Mouse (Mus musculus) heart, embryonic 13.5 days (tissue): ENCODE measurements at regions not wholly inside any gene's neighbourhood (a gene's known extent, or its start where the extent isn't known, plus 50 kb on each side); places are given as distances from the start of the nearest gene placed in this dataset.

Experiments used
- ATAC-seq: fragments of 200-750 bp; cut with Nextera tagmentation; 2 replicates; pipeline ENCODE4 v1.8.0; 2017; ENCODE audit warnings: moderate TSS enrichment; ENCODE audit not compliant: insufficient number of reproducible peaks, low FRiP score, low TSS enrichment; ENCODE audit errors: extremely low read depth
- H3K27ac ChIP-seq: fragments of 300-500 bp; sonication (generic); replicated peaks from 2 replicates; pipeline ENCODE4 v1.5.1; 2015; ENCODE audit warnings: moderate library complexity, mild to moderate bottlenecking, inconsistent platforms
- H3K27me3 ChIP-seq: fragments of 300-500 bp; sonication (generic); replicated peaks from 2 replicates; pipeline ENCODE4 v1.6.1; 2015; ENCODE audit warnings: mild to moderate bottlenecking, inconsistent platforms
- H3K36me3 ChIP-seq: fragments of 300-500 bp; sonication (generic); 2 replicates; pipeline ENCODE4 v1.6.1; 2015; ENCODE audit warnings: mild to moderate bottlenecking, inconsistent platforms
- H3K4me1 ChIP-seq: fragments of 300-500 bp; sonication (generic); 2 replicates; pipeline ENCODE4 v1.6.1; 2015; ENCODE audit warnings: inconsistent platforms
- H3K4me2 ChIP-seq: fragments of 300-500 bp; sonication (generic); 2 replicates; pipeline ENCODE4 v1.6.1; 2015; ENCODE audit warnings: inconsistent platforms, mild to moderate bottlenecking, moderate library complexity
- H3K4me3 ChIP-seq: fragments of 300-500 bp; sonication (generic); 2 replicates; pipeline ENCODE4 v1.5.1; 2015; ENCODE audit warnings: moderate library complexity, mild to moderate bottlenecking, inconsistent platforms
- H3K9ac ChIP-seq: fragments of 300-500 bp; sonication (generic); 2 replicates; pipeline ENCODE4 v1.6.1; 2015; ENCODE audit warnings: inconsistent platforms, mild to moderate bottlenecking, moderate library complexity
- H3K9me3 ChIP-seq: fragments of 300-500 bp; sonication (generic); 2 replicates; pipeline ENCODE4 v1.6.1; 2016; ENCODE audit warnings: inconsistent platforms
- WGBS: fragments of 180-500 bp; shearing (Covaris S2); methylation state at CpG from one replicate; pipeline ENCODE4 v1.1.7; 2015; ENCODE audit warnings: mixed read lengths; 5-methylcytosine and 5-hydroxymethylcytosine counted together

DNA sequence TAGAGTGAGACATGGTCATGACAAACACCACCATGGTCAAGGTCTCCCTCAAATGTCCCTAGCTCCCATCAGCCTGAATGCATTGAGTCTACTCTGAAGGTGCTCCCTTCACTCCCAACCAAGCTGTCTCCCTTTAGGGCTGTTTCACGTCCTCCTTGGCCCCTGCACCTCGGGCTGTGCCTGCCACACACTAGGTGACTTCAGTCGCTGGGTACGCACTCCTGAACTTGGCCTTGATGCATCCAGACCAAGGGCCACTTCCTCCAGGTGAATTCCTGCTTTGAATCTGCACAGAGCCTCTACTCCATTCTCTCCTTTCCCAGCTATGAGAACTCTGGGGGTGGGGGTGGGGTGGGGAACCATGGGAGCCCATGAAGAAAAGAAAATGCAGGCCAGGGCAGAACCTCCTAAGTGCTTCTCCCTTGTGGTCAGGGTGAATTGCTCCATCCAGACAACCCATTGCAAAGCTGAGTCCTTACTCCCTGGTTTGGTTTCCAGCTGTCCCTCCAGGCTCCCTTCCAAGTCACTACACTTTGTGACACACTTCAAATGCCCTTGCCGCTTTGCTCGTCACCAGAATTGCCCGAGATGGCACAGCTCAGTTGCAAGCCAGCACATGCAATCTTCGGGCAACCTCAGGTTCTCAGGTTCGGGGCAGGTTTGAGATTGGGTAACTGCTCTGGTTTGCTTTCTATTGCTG is 65.3 kb upstream of the 1700021F07Rik start:
- 79% methylated on average over 9 of the region's 9 CpGs for WGBS
- H3K9ac ChIP-seq: no peak overlapping the region

DNA sequence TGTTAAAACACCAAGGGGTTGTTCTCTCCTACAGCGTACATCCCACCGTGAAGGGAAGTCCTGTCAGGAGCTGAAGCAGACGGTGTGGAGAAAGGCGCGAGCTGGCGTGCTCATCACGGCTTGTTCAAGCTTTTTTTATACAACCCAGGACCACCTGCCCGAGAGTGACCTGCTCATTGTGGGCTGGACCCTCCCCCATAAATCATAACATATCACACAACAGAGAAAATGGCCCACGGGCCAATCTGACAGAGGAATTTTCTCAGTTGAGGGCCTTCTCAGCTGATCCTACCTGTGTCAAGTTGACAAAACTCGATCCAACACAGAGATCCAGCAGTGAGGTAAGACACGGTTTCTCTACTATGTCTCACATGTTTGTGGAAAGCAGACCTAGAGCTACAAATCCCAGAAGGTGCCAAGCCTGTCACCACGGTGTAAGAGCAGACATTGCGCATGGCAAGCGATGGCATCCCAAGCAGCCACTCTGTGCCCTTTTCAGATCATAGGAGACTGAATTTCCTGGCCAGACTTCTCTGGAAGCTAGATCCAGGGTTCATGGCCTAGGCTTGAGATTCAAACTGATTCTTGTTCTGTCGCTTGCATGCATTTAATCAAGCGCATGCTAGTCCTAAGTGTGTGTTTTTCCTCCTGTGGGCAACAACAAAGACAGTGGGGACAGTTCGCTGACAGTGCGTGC is 64.6 kb upstream of the 1700021F07Rik start:
- 86% methylated on average over 18 of the region's 18 CpGs for WGBS
- Histone ChIP-seq H3K27ac (no peak overlapping the region), H3K9ac (no peak overlapping the region), H3K4me3 (no peak overlapping the region), H3K4me2 (no peak overlapping the region), H3K4me1 (no peaks in the 10 kb centered on the region), H3K9me3 (peaks cover 16% of the 10 kb centered on the region; the same call in 1 of the 2 replicates), H3K27me3 (no peaks in the 10 kb centered on the region), H3K36me3 (no peaks in the 10 kb centered on the region)
- no peak for ATAC-seq

More for the DNA sequence above, 65.3 kb upstream of the 1700021F07Rik start:
- H3K27ac ChIP-seq: no peak overlapping the region
- H3K36me3 ChIP-seq: no peaks in the 10 kb centered on the region
- no peak for ATAC-seq
- no peaks in the 10 kb centered on the region for H3K4me1 ChIP-seq
- no peak overlapping the region for H3K4me3 ChIP-seq
- peaks cover 15% of the 10 kb centered on the region; the same call in 1 of the 2 replicates for H3K9me3 ChIP-seq
- H3K4me2 ChIP-seq: no peak overlapping the region
- no peaks in the 10 kb centered on the region for H3K27me3 ChIP-seq

DNA sequence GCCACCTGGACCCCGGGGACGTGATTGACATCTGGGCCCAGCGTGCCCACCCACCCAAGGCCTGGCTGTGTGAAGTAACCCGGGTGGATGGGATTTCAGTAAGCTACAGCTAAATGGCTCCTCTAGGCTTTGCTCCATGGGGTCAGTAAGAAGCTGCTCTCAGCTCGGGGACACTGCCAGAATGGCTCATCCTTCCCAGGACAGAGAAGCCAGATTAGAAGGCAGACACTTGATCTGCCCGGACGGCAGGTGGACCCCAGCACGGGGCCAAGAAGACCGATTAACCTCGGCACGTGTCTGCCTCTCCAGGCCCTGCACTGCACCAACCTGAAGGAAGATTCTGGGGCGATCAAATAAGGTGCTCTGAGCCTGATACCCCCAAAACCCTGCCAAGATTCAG is 63.5 kb upstream of the 1700021F07Rik start:
- H3K27me3 ChIP-seq: no peaks in the 10 kb centered on the region
- no peaks in the 10 kb centered on the region for H3K36me3 ChIP-seq
- 0 out of 2 replicates have a peak, but pooled peaks cover 10% of the 10 kb centered on the region for H3K9me3 ChIP-seq
- 76% methylated on average over 12 of the region's 12 CpGs for WGBS
- H3K27ac ChIP-seq: no peak overlapping the region
- H3K4me3 ChIP-seq: no peak overlapping the region
- H3K4me2 ChIP-seq: no peak overlapping the region
- H3K9ac ChIP-seq: no peak overlapping the region
- no peak for ATAC-seq
- no peaks in the 10 kb centered on the region for H3K4me1 ChIP-seq

DNA sequence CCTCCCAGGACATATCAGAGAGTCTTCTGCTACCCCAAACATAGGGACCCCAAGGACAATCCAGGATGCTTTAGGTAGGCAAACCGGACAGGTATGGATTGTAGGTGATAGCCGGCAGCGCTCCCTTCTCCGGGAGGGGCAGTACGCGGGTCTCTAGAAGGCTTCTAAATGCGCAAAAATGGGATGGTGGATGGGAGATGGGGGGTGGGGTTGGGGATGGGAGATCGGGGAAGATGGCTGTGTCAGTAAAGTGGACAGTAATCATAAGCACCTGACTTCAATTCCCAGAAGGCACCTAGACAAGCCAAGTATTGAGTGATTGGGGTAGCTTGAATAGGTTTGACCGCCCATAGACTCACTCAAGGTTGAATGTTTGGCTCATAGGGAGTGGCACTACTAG is 59.1 kb upstream of the 1700021F07Rik start:
- no peaks in the 10 kb centered on the region for H3K36me3 ChIP-seq
- no peak overlapping the region for H3K9ac ChIP-seq
- no peak overlapping the region for H3K4me3 ChIP-seq
- no peak for ATAC-seq
- no peaks in the 10 kb centered on the region for H3K27me3 ChIP-seq
- no peak overlapping the region for H3K4me2 ChIP-seq
- WGBS: 86% methylated on average over 9 of the region's 9 CpGs
- 0 out of 2 replicates have a peak, but pooled peaks cover 4% of the 10 kb centered on the region for H3K9me3 ChIP-seq
- no peaks in the 10 kb centered on the region for H3K4me1 ChIP-seq
- H3K27ac ChIP-seq: no peak overlapping the region

DNA sequence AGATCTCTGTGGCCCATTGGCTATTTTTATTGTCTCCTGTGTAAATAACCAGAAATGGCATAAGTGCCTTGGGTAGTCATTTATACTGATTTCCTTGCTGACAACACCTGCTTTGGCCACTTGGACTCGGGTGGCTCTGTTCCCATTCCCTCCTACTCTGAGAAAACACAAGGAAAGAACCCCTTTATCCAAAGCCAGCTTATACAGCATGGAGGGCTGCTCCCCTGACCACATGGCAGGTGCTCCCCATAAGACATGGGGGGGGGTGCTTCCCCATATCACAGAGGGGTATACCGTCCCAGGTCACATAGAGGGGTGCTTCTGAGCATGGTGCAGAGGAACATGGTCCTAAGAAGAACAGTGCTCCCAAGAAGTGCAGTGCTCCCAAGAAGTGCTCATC is 57.8 kb upstream of the 1700021F07Rik start:
- ATAC-seq: no peak
- Histone ChIP-seq H3K36me3 (no peaks in the 10 kb centered on the region), H3K27ac (no peak overlapping the region), H3K4me3 (no peak overlapping the region), H3K4me2 (no peak overlapping the region), H3K9me3 (0 out of 2 replicates have a peak, but pooled peaks cover 4% of the 10 kb centered on the region), H3K27me3 (no peaks in the 10 kb centered on the region), H3K4me1 (no peaks in the 10 kb centered on the region), H3K9ac (no peak overlapping the region)
- WGBS: 75% methylated on average over 2 of the region's 2 CpGs

DNA sequence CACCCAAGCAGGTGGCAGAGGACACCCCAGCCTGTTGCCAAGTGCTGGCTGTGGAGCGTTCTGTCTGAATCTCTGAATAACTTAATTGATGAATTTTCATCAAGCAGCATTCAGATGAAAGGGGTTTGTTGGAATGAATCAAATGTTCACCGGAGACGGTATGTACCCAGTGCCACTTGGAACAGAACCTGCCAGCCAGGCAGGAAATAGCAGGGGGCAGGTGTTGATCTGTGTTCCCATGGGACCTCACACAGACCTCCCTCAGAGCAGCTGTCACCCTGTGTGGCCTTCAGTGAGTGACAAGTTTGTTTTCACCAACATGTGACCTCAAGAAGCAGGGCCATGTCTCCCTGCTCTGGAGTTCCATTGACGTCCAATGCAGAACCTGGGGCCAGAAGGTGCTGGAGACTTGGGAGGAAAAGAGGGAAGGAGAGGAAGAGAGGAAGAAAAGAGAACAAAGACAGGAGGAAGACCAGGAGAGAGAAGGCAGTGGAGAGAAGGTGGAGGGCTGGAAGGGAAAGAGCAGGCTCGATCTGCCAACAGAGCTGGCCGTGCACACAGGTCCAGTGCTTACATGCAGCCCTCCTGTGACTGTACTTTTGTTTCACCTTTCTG is 57.3 kb upstream of the 1700021F07Rik start:
- no peaks in the 10 kb centered on the region for H3K27me3 ChIP-seq
- no peak overlapping the region for H3K9ac ChIP-seq
- no peak overlapping the region for H3K4me3 ChIP-seq
- 65% methylated on average over 6 of the region's 6 CpGs for WGBS
- no peaks in the 10 kb centered on the region for H3K36me3 ChIP-seq
- H3K27ac ChIP-seq: no peak overlapping the region
- H3K4me2 ChIP-seq: no peak overlapping the region
- H3K9me3 ChIP-seq: 0 out of 2 replicates have a peak, but pooled peaks cover 4% of the 10 kb centered on the region
- no peaks in the 10 kb centered on the region for H3K4me1 ChIP-seq
- ATAC-seq: no peak

DNA sequence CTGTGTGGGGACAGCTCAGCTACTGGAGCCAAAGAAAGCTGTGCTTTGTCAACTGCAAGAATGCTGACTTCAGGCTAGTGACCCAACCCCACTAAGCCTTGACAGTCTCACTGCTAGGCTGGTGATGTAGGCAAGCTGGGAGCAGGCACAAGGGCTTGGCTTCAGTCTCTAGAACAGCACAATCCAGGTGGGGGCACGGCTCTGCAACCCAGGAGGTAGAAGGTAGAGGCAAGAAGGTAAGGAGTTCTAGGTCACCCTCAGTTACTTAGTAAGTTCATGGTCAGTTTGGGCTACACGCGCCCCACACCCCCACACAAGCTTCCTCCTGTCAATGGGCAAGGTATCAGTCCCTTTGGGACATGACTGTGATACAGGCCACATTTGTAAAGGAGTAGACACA is 54.2 kb upstream of the 1700021F07Rik start:
- no peak overlapping the region for H3K4me3 ChIP-seq
- no peak overlapping the region for H3K9ac ChIP-seq
- no peaks in the 10 kb centered on the region for H3K27me3 ChIP-seq
- H3K27ac ChIP-seq: no peak overlapping the region
- no peaks in the 10 kb centered on the region for H3K4me1 ChIP-seq
- WGBS: 78% methylated on average over 3 of the region's 3 CpGs
- ATAC-seq: no peak
- H3K36me3 ChIP-seq: no peaks in the 10 kb centered on the region
- H3K4me2 ChIP-seq: no peak overlapping the region
- H3K9me3 ChIP-seq: no peaks in the 10 kb centered on the region

DNA sequence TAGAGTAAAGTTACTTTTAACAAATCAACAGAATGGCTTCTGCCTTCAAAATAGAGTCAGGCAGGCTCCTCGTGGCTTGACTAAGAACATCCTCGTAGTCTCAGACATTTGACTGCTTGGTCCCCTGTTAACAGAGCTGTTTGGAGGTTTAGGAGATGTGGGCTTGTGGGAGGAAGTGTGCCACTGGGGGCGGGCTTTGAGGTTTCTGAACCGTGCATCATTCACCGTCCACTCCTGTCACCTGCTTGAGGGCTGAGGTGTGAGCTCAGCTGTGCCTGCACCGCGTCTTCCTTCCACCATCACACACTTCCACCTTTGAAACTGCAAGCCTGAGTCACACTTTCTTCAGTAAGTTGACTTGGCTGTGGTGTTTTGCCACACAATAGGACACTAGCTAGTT is 52.6 kb upstream of the 1700021F07Rik start:
- Histone ChIP-seq H3K4me2 (no peak overlapping the region), H3K9ac (no peak overlapping the region), H3K9me3 (no peaks in the 10 kb centered on the region), H3K36me3 (no peaks in the 10 kb centered on the region), H3K4me1 (no peaks in the 10 kb centered on the region), H3K4me3 (no peak overlapping the region), H3K27me3 (no peaks in the 10 kb centered on the region), H3K27ac (no peak overlapping the region)
- ATAC-seq: no peak
- WGBS: 64% methylated on average over 7 of the region's 7 CpGs
